Mouse (Mus musculus) liver, embryonic 11.5 days (tissue): ENCODE results near the gene Fstl4. TPM values are rescaled to one million over a fixed set of nuclear protein-coding genes. Genes with fewer than 3 reads are reported as not detected.

Source experiments
- ATAC-seq: fragments of 200-750 bp; cut with Nextera tagmentation; replicated peaks from 2 replicates; pipeline ENCODE4 v1.8.0; 2017; ENCODE audit warnings: moderate number of reproducible peaks, mild to moderate bottlenecking, moderate TSS enrichment, moderate library complexity; ENCODE audit not compliant: low FRiP score
- DNase-seq: peaks from one replicate; pipeline ENCODE4 v3.0.0-alpha.2; 2017; ENCODE audit warnings: low spot score
- H3K27ac ChIP-seq: fragments of 300-500 bp; sonication (generic); 2 replicates; pipeline ENCODE4 v1.5.1; 2014; ENCODE audit warnings: mild to moderate bottlenecking, low read depth, low read length, control low read depth
- H3K27me3 ChIP-seq: fragments of 300-500 bp; sonication (generic); replicated peaks from 2 replicates; pipeline ENCODE4 v1.6.1; 2014; ENCODE audit warnings: low read length, mixed read lengths; ENCODE audit not compliant: control insufficient read depth, insufficient read depth
- H3K36me3 ChIP-seq: fragments of 300-500 bp; sonication (generic); 2 replicates; pipeline ENCODE4 v1.6.1; 2014; ENCODE audit warnings: mild to moderate bottlenecking, low read length, moderate library complexity, mixed read lengths; ENCODE audit not compliant: control insufficient read depth, insufficient read depth
- H3K4me1 ChIP-seq: fragments of 300-500 bp; sonication (generic); replicated peaks from 2 replicates; pipeline ENCODE4 v1.6.1; 2014; ENCODE audit warnings: low read length, mixed read lengths; ENCODE audit not compliant: control insufficient read depth, insufficient read depth
- H3K4me2 ChIP-seq: fragments of 300-500 bp; sonication (generic); 2 replicates; pipeline ENCODE4 v1.6.1; 2014; ENCODE audit warnings: mild to moderate bottlenecking, control low read depth, moderate library complexity
- H3K4me3 ChIP-seq: fragments of 300-500 bp; sonication (generic); 2 replicates; pipeline ENCODE4 v1.5.1; 2014; ENCODE audit warnings: low read depth, low read length, control low read depth
- H3K9ac ChIP-seq: fragments of 300-500 bp; sonication (generic); 2 replicates; pipeline ENCODE4 v1.6.1; 2014; ENCODE audit warnings: low read depth, low read length, control low read depth
- H3K9me3 ChIP-seq: fragments of 300-500 bp; sonication (generic); 2 replicates; pipeline ENCODE4 v1.6.1; 2016; ENCODE audit warnings: low read length, inconsistent platforms, mixed read lengths; ENCODE audit not compliant: control insufficient read depth
- WGBS: fragments of 180-500 bp; shearing (Covaris S2); extraction: QIAGEN DNeasy Blood & Tissue Kit; methylation state at CpG from one replicate; pipeline ENCODE4 v1.1.7; 2014; 5-methylcytosine and 5-hydroxymethylcytosine counted together
- polyA plus RNA-seq: library from polyadenylated mRNA; unstranded; fragments of >200 nt; fragmentation: Nextera tagmentation; extraction: Ambion mirVana; gene quantifications from 2 replicates; pipeline ENCODE4 v1.2.1, GENCODE M21; 2014

Fstl4 gene
- polyA plus RNA-seq, 1 experiment from 2014 or later, result 0.49 TPM

GRCm38 (mm10) chr11:53067699-53068478 lies 303.5 kb downstream of the Fstl4 start:
- Histone ChIP-seq H3K4me3 (no peak overlapping the region), H3K4me1 (no peaks in the 10 kb centered on the region), H3K4me2 (no peak overlapping the region), H3K36me3 (no peaks in the 10 kb centered on the region), H3K9me3 (no peaks in the 10 kb centered on the region), H3K9ac (no peak overlapping the region), H3K27me3 (no peaks in the 10 kb centered on the region; the same call in 1 of the 2 replicates), H3K27ac (no peak overlapping the region)
- DNase-seq (no peak), ATAC-seq (no peak)
- WGBS, result 56% methylated on average over 14 of the region's 14 CpGs

- H3K36me3 ChIP-seq, result no peaks in the 10 kb centered on the region
- DNase-seq (no peak), ATAC-seq (no peak)
- no peaks in the 10 kb centered on the region for H3K4me1 ChIP-seq
- no peak overlapping the region for H3K9ac ChIP-seq
- no peaks in the 10 kb centered on the region for H3K9me3 ChIP-seq
- WGBS, result 66% methylated on average over 16 of the region's 16 CpGs
- no peak overlapping the region for H3K4me2 ChIP-seq
- H3K27me3 ChIP-seq, result no peaks in the 10 kb centered on the region; the same call in 1 of the 2 replicates
- H3K27ac ChIP-seq, result no peak overlapping the region
- H3K4me3 ChIP-seq, result no peak overlapping the region
These were observed 304.1 kb downstream of the Fstl4 start for GRCm38 (mm10) chr11:53068479-53069065.

- WGBS, result 67% methylated on average over 6 of the region's 6 CpGs
- no peaks in the 10 kb centered on the region for H3K4me1 ChIP-seq
- DNase-seq, result no peak
These were observed 305.3 kb downstream of the Fstl4 start for GRCm38 (mm10) chr11:53069751-53070150.

GRCm38 (mm10) chr11:53071602-53072001 lies 307.2 kb downstream of the Fstl4 start:
- Histone ChIP-seq H3K36me3 (no peaks in the 10 kb centered on the region), H3K27me3 (no peaks in the 10 kb centered on the region), H3K9ac (no peak overlapping the region), H3K4me3 (no peak overlapping the region), H3K27ac (no peak overlapping the region), H3K4me2 (no peak overlapping the region), H3K9me3 (no peaks in the 10 kb centered on the region), H3K4me1 (no peaks in the 10 kb centered on the region)
- DNase-seq (no peak), ATAC-seq (no peak)
- WGBS, result 30% methylated on average over 1 of the region's 1 CpGs

More at GRCm38 (mm10) chr11:53069751-53070150, 305.3 kb downstream of the Fstl4 start:
- H3K4me2 ChIP-seq, result no peak overlapping the region
- no peak overlapping the region for H3K4me3 ChIP-seq
- H3K36me3 ChIP-seq, result no peaks in the 10 kb centered on the region
- H3K27me3 ChIP-seq, result no peaks in the 10 kb centered on the region; the same call in 1 of the 2 replicates
- no peak overlapping the region for H3K9ac ChIP-seq
- ATAC-seq, result no peak
- no peaks in the 10 kb centered on the region for H3K9me3 ChIP-seq
- H3K27ac ChIP-seq, result no peak overlapping the region

- H3K4me1 ChIP-seq, result no peaks in the 10 kb centered on the region
- no peak overlapping the region for H3K4me3 ChIP-seq
- ATAC-seq (no peak), DNase-seq (no peak)
- WGBS, result 88% methylated on average over 7 of the region's 7 CpGs
- H3K9ac ChIP-seq, result no peak overlapping the region
- H3K9me3 ChIP-seq, result 0 out of 2 replicates have a peak, but pooled peaks cover 5% of the 10 kb centered on the region
- H3K27ac ChIP-seq, result no peak overlapping the region
- no peaks in the 10 kb centered on the region for H3K36me3 ChIP-seq
- no peak overlapping the region for H3K4me2 ChIP-seq
- no peaks in the 10 kb centered on the region for H3K27me3 ChIP-seq
These were observed 313.2 kb downstream of the Fstl4 start for GRCm38 (mm10) chr11:53077641-53078040.

GRCm38 (mm10) chr11:53078419-53079334 lies 314.2 kb downstream of the Fstl4 start:
- H3K9ac ChIP-seq, result no peak overlapping the region
- DNase-seq (no peak), ATAC-seq (no peak)
- no peaks in the 10 kb centered on the region for H3K4me1 ChIP-seq
- 51% methylated on average over 7 of the region's 7 CpGs for WGBS
- no peak overlapping the region for H3K4me3 ChIP-seq
- H3K9me3 ChIP-seq, result 0 out of 2 replicates have a peak, but pooled peaks cover 5% of the 10 kb centered on the region
- H3K27ac ChIP-seq, result no peak overlapping the region
- H3K4me2 ChIP-seq, result no peak overlapping the region
- H3K27me3 ChIP-seq, result no peaks in the 10 kb centered on the region
- H3K36me3 ChIP-seq, result no peaks in the 10 kb centered on the region

- no peaks in the 10 kb centered on the region for H3K27me3 ChIP-seq
- no peak overlapping the region for H3K9ac ChIP-seq
- H3K36me3 ChIP-seq, result no peaks in the 10 kb centered on the region
- DNase-seq, result no peak
- H3K4me1 ChIP-seq, result no peaks in the 10 kb centered on the region
- no peak overlapping the region for H3K4me2 ChIP-seq
- no peak overlapping the region for H3K27ac ChIP-seq
- 0 out of 2 replicates have a peak, but pooled peaks cover 5% of the 10 kb centered on the region for H3K9me3 ChIP-seq
- H3K4me3 ChIP-seq, result no peak overlapping the region
- no peak for ATAC-seq
- 78% methylated on average over 6 of the region's 6 CpGs for WGBS
These were observed 316.9 kb downstream of the Fstl4 start for GRCm38 (mm10) chr11:53081310-53081709.

GRCm38 (mm10) chr11:53085367-53085766 lies 320.9 kb downstream of the Fstl4 start:
- Histone ChIP-seq H3K4me3 (no peak overlapping the region), H3K27ac (no peak overlapping the region), H3K36me3 (no peaks in the 10 kb centered on the region), H3K9ac (no peak overlapping the region), H3K9me3 (no peaks in the 10 kb centered on the region), H3K4me1 (no peaks in the 10 kb centered on the region), H3K4me2 (no peak overlapping the region), H3K27me3 (no peaks in the 10 kb centered on the region)
- ATAC-seq, result no peak
- no peak for DNase-seq
- 60% methylated on average over 6 of the region's 6 CpGs for WGBS
